Mouse (Mus musculus) gonadal fat pad, adult 2 months (tissue): ENCODE data around the gene Klc1. TPM values are rescaled to one million over a fixed set of nuclear protein-coding genes. Genes with fewer than 3 reads are reported as not detected.
A peak's percentile ranks its signal among the peaks of the same experiment; 100 is the strongest.

Experiments used
- DNase-seq: peaks from one replicate; pipeline ENCODE4 v3.0.0-alpha.2; 2012; ENCODE audit warnings: low read depth
- polyA plus RNA-seq: library from polyadenylated mRNA; depleted of rRNA; stranded (reverse); fragments of >200 nt; gene quantifications from 2 replicates; pipeline ENCODE4 v1.2.3, GENCODE M21; 2012; rRNA removed

The Klc1 gene
- polyA plus RNA-seq, 1 experiment = 48.2 TPM

DNA sequence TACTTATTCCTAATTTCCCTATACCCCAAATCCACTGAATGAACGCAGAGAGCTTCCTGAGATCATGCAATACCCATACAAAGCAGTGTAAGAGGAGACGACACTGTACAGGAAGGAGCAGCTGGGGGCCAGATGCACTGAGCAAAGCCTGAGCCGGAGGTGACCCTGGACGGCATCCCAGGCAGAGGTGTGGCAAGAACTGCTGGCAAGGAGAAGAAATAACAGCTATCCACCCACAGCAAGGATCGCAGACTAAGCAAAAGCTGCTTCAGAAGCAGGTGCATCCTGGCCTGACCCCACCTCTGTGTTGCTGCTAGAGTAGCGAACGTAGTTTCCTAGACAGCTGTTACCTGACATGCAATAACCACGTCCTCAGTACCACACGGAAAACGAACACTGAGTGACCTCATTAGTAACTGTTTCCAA, 94.4 kb downstream of the Klc1 start:
- DNase-seq = peak; percentile 52

DNA sequence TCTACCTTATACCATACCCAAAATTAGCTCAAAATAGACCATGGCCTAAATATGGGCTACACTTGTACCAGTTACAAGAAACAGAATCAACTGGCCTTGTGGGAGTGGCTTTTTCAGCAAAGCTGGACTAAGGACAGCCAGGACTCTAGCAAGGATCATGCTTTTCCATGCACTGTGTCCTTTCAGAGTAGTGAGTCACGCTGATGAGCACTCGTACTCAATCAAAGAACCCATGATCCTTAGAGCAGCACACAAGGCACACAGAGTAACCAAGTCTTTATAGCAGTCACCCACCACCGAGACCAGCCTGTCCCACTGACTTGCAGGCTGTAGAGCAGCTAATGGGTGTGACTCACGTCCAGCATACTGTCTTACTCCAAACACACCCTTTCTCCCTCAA, 94.9 kb downstream of the Klc1 start:
- DNase-seq = no peak

GRCm38 (mm10) chr12:111855448-111855847, 96.8 kb downstream of the Klc1 start:
- DNase-seq = no peak

Other genes with a start within 250 kb of the Klc1 start
- gene Eif5, start 220.8 kb upstream of the Klc1 start, polyA plus RNA-seq = 83.7 and 112 TPM in 2 replicates
- 27.8 and 30.3 TPM in 2 replicates for gene Mark3, start 184.3 kb upstream of the Klc1 start, polyA plus RNA-seq
- 345 and 403 TPM in 2 replicates for gene Ckb, start 86.5 kb upstream of the Klc1 start, polyA plus RNA-seq
- 27.4 and 32.1 TPM in 2 replicates for gene Trmt61a, start 80.7 kb upstream of the Klc1 start, polyA plus RNA-seq
- 17.5 and 23.5 TPM in 2 replicates for gene Bag5, start 45.6 kb upstream of the Klc1 start, polyA plus RNA-seq
- 39.8 and 46.5 TPM in 2 replicates for gene Apopt1, start 45.6 kb upstream of the Klc1 start, polyA plus RNA-seq
- 14.6 and 14.7 TPM in 2 replicates for gene Xrcc3, start 55.0 kb downstream of the Klc1 start, polyA plus RNA-seq
- 173 and 189 TPM in 2 replicates for gene Zfyve21, start 55.3 kb downstream of the Klc1 start, polyA plus RNA-seq
- 27.8 and 33.5 TPM in 2 replicates for gene Ppp1r13b, start 149.3 kb downstream of the Klc1 start, polyA plus RNA-seq
- gene Atp5mpl, start 208.1 kb downstream of the Klc1 start, polyA plus RNA-seq = 50.1 and 87.7 TPM in 2 replicates
- gene Tdrd9, start 212.7 kb downstream of the Klc1 start, polyA plus RNA-seq = 0.04 and 0.16 TPM in 2 replicates
- gene Rd3l, start 222.5 kb downstream of the Klc1 start, polyA plus RNA-seq = not detected in 2 replicates